Mouse (Mus musculus) kidney, adult 10 weeks (tissue): ENCODE measurements around the gene Vps72. TPM values are rescaled to one million over a fixed set of nuclear protein-coding genes. Genes with fewer than 3 reads are reported as not detected.

Source experiments
- polyA plus RNA-seq: library from polyadenylated mRNA; stranded (reverse); fragments of 350-450 nt; fragmentation: Illumina TruSeq; extraction: RNeasy Lipid Tissue Mini Kit (QIAGEN cat#74804); gene quantifications from one replicate; pipeline ENCODE4 v1.2.3, GENCODE M21; 2014; ENCODE audit warnings: low read depth, low replicate concordance

Vps72 gene
- polyA plus RNA-seq, result 6.6 TPM

DNA sequence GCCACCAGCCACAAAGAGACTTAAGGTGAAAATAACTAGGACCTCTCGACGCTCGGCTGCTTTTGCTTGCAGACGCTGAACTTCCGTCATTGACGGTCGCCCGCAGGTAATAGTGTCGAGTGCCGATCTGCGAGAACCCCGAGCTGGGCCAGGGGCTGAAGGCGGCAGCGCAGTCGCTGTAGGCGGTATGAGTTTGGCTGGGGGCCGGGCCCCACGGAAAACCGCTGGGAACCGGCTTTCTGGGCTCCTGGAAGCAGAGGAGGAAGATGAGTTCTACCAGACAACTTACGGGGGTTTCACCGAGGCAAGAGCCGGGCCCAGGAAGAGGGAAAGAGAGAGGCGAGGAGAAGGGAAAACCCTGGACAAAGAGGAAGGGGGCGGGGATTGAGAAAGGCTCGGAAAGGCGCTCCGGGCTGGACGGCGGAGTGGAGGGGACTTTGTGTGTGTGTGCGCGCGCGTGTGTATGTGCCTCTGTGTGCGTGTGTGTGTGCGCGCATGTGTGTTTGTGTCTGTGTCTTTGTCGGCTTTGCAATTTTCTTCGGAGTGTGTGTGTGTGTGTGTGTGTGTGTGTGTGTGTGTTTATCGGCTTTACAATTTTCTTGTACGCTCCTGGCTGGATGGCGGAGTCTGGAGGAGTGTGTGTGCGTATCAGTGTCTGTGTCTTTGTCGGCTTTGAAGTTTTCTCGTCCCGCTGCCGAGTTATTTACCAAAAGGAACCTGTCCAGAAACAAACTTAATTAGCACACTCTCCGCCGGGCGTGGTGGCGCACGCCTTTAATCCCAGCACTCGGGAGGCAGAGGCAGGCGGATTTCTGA, at the start of gene Vps72:
Gene Vps72, plus strand, starts transcription at position 112 of the 816 bp plus-strand sequence.

DNA sequence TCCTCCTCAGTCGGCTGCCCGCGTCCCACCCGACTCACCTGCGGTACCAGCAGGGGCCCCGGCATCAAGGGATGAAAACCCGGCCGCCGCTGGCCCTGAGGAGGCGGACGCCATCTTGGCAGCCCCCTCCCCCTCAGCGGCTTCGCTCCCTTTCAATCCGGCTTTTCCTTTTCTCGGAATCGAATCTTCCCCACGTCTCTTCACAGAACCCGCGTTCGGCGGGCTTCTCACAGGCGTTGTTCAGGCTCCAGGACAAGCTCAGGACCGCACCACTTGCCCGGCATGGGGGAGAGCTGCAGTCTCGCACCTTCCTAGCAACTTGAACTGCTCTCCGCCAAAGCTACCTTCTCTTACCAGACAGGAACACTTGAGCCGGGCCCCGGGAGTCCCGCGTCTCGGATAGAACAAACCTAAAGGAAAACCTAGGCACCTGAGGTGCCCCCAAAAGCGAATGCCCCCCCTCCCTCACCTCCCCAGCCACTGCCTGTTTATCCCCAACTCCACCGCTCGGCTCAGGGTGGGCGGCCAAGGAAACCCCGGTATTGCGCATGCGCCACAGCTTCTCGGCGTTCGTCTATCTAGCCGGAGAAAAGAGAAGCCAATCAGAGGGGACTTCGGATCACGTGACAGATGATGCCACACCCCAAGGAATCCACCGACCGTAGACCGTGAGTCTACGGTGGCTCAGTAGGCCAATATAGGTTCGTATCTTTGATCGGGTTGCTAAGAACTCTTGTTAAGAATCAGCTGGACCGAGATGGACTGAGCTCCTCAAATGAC, 4.3 kb upstream of the Vps72 start, which contains the start of gene Pip5k1a:
Gene Pip5k1a, minus strand, starts transcription at position 593 of the 780 bp plus-strand sequence.

DNA sequence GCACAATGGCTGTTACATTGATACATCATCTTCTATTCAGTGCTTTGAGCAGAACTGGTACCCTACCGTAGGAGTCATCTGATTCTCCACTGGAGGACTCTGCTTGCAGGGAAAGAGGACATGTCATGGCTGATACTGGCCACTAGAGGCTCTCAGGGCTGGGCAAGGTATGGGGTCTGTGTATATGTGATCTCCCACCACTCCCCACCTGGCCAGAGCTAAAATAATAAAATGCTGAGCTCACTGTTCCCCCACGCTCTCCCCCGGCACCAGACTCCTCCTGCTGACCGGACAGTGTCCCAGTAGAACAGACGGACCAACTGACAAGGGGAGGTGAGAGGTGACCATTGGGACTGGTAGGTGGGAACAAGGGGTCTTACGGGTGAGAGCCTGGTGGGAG, 13.4 kb downstream of the Vps72 start, which contains the start of gene Tmod4:
Gene Tmod4, plus strand, starts transcription at position 231 of the 400 bp plus-strand sequence.

DNA sequence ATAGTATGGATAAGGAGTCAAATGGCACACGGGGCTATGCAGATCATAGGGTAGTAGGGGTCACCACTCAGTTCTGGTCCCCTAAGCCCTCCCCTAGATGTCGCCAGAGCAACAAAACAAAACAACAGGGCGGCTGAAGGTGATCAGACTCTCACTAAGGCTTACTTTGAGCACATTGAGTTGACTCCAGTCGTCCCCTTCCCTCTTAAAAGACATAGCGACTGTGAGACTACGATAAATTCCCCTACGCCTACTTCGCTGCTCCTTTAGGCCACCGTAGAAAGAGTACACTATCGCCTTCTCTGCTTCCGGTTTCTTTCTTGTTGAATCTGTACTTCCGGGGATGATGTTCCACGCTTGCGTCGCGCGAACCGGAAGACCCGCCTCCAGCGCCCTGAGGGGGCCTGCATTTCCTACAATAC, 22.9 kb downstream of the Vps72 start, which contains the start of the genes Scnm1 and Lysmd1:
Gene Scnm1, minus strand, starts transcription at position 332 of the 422 bp plus-strand sequence.
Gene Lysmd1, plus strand, starts transcription at position 409 of the 422 bp plus-strand sequence.

DNA sequence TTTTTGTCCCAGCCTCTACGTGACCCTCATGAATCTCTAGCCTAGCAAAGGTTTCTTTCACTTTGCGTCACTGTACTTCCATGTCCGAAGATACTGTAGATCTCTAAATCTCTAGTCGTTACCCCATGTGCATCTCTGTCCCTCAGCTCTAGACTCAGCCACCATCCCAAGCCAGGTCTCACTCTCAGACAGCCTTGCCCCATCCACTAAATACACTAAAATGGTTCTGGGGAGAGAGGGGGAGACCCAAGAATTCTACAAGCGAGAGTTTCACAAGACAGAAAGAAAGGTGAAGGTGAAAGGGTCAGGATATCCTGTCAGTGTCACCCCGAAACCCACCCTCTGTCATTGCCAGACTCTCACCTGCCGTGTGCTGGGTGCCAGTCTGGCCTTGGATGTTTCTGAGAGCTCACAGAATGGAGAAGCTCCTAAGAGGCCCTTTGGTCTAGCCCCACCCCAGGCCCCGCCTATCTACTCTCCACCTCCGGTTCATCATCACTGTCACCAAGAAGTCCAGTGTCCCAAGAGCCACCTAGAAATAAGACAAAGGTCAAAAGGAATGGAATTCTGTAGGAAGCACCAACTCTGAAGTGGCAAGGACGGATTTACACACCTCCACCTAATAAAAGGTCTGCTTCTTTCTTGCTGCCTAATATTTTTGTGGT, 31.3 kb downstream of the Vps72 start, which contains the start of gene Tnfaip8l2:
Gene Tnfaip8l2, minus strand, starts transcription at position 409 of the 665 bp plus-strand sequence.

DNA sequence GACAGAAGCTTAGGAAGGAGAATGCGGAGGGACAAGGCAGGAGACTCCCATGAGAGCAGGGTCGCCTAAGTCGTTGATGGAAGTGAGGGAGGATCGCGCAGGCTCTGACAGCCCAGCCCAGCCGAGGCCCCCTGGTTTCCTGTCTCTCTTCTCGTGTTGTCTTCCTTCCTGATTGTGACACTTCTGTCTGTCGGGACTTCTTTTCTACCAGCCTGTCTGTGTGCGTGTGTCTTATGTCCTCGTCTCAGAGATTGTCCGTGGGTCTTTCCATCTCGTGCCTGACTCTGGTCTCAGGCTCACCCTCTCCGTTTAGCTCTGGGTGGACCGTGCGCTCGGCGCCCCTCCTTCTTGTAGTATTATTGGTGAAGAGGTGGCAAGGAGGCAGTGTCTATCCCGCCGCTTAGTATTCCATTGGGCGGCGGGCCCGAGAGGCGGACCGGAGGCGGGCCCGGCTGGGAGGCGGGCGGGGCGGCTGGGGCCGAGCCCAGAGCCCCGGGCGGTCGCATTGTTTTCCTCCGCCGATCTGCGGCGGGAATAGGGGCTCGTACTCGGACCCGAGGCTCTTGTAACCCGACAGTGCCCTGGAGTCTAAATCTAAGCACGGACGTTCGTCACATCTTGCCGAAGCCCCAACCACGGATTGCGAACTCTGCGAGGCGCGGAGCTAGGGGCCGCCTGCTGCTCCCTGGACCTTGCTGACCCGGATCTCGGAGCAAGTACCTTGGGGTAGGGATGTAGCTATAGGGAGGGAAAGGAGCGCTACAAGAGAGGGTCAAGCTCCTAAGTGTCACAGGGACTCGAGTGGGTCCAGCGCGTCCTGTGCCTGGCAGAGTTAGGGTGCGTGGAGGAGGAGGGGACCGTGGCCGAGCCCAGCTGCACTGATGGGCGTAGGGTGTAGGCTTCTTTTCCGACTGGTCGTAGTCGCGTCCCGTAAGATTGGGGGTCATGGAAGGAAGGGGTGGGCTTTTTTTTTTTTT, 49.5 kb downstream of the Vps72 start, which contains the start of gene Sema6c:
Gene Sema6c, plus strand, starts transcription at position 471 of the 977 bp plus-strand sequence.

Other genes with a start within 250 kb of the Vps72 start
- gene Psmb4, start 224.1 kb upstream of the Vps72 start, polyA plus RNA-seq, result 60.7 TPM
- 26.1 TPM for gene Selenbp1, start 178.0 kb upstream of the Vps72 start, polyA plus RNA-seq
- 11.1 TPM for gene Rfx5, start 156.9 kb upstream of the Vps72 start, polyA plus RNA-seq
- 15.3 TPM for gene Pi4kb, start 136.3 kb upstream of the Vps72 start, polyA plus RNA-seq
- gene Zfp687, start 95.6 kb upstream of the Vps72 start, polyA plus RNA-seq, result 4.6 TPM
- 10.2 TPM for gene Psmd4, start 68.4 kb upstream of the Vps72 start, polyA plus RNA-seq
- gene Pip5k1a, start 4.1 kb upstream of the Vps72 start, polyA plus RNA-seq, result 10.8 TPM
- gene Tmod4, start 13.5 kb downstream of the Vps72 start, polyA plus RNA-seq, result not detected
- 15.0 TPM for gene Scnm1, start 23.0 kb downstream of the Vps72 start, polyA plus RNA-seq
- gene Lysmd1, start 23.1 kb downstream of the Vps72 start, polyA plus RNA-seq, result 2.8 TPM
- gene Tnfaip8l2, start 31.3 kb downstream of the Vps72 start, polyA plus RNA-seq, result not detected
- gene Sema6c, start 49.4 kb downstream of the Vps72 start, polyA plus RNA-seq, result 0.28 TPM
- gene Gabpb2, start 106.9 kb downstream of the Vps72 start, polyA plus RNA-seq, result 22.5 TPM
- 17.8 TPM for gene Cdc42se1, start 117.7 kb downstream of the Vps72 start, polyA plus RNA-seq
- 28.7 TPM for gene Mllt11, start 121.1 kb downstream of the Vps72 start, polyA plus RNA-seq
- 0.73 TPM for gene Gm128, start 130.6 kb downstream of the Vps72 start, polyA plus RNA-seq
- gene Bnipl, start 140.2 kb downstream of the Vps72 start, polyA plus RNA-seq, result not detected
- gene Mindy1, start 170.3 kb downstream of the Vps72 start, polyA plus RNA-seq, result 128 TPM
- 11.0 TPM for gene Prune1, start 171.1 kb downstream of the Vps72 start, polyA plus RNA-seq
- gene Anxa9, start 196.2 kb downstream of the Vps72 start, polyA plus RNA-seq, result 1.9 TPM
- 217 TPM for gene Cers2, start 203.8 kb downstream of the Vps72 start, polyA plus RNA-seq
- gene Setdb1, start 246.2 kb downstream of the Vps72 start, polyA plus RNA-seq, result 13.2 TPM